Mouse (Mus musculus) heart, embryonic 16.5 days (tissue): ENCODE results near the gene G430095P16Rik. TPM values are rescaled to one million over a fixed set of nuclear protein-coding genes. Genes with fewer than 3 reads are reported as not detected.

Experiments used
- ATAC-seq: fragments of 200-750 bp; cut with Nextera tagmentation; replicated peaks from 2 replicates; pipeline ENCODE4 v1.8.0; 2017; ENCODE audit warnings: moderate number of reproducible peaks; ENCODE audit not compliant: insufficient read depth, low FRiP score; ENCODE audit errors: extremely low read depth
- H3K27ac ChIP-seq: fragments of 300-500 bp; sonication (generic); 2 replicates; pipeline ENCODE4 v1.5.1; 2014; ENCODE audit warnings: mild to moderate bottlenecking, low read length, control low read depth, moderate library complexity
- H3K27me3 ChIP-seq: fragments of 300-500 bp; sonication (generic); 2 replicates; pipeline ENCODE4 v1.6.1; 2014; ENCODE audit warnings: low read length, mixed read lengths; ENCODE audit not compliant: control insufficient read depth, insufficient read depth
- H3K36me3 ChIP-seq: fragments of 300-500 bp; sonication (generic); 2 replicates; pipeline ENCODE4 v1.6.1; 2014; ENCODE audit not compliant: control insufficient read depth, insufficient read depth
- H3K4me1 ChIP-seq: fragments of 300-500 bp; sonication (generic); 2 replicates; pipeline ENCODE4 v1.6.1; 2014; ENCODE audit warnings: low read length, mixed read lengths; ENCODE audit not compliant: control insufficient read depth, insufficient read depth
- H3K4me2 ChIP-seq: fragments of 300-500 bp; sonication (generic); 2 replicates; pipeline ENCODE4 v1.6.1; 2014; ENCODE audit warnings: low read depth, mild to moderate bottlenecking, control low read depth, low read length
- H3K4me3 ChIP-seq: fragments of 300-500 bp; sonication (generic); 2 replicates; pipeline ENCODE4 v1.5.1; 2014; ENCODE audit warnings: mild to moderate bottlenecking, control low read depth, low read length
- H3K9ac ChIP-seq: fragments of 300-500 bp; sonication (generic); 2 replicates; pipeline ENCODE4 v1.6.1; 2014; ENCODE audit warnings: low read length, control low read depth
- H3K9me3 ChIP-seq: fragments of 300-500 bp; sonication (generic); replicated peaks from 2 replicates; pipeline ENCODE4 v1.6.1; 2016; ENCODE audit warnings: low read length; ENCODE audit not compliant: control insufficient read depth
- WGBS: fragments of 180-500 bp; shearing (Covaris S2); extraction: QIAGEN DNeasy Blood & Tissue Kit; methylation state at CpG from one replicate; pipeline ENCODE4 v1.1.7; 2014; 5-methylcytosine and 5-hydroxymethylcytosine counted together
- polyA plus RNA-seq: library from polyadenylated mRNA; unstranded; fragments of >200 nt; fragmentation: Nextera tagmentation; extraction: Ambion mirVana; gene quantifications from 2 replicates; pipeline ENCODE4 v1.2.1, GENCODE M21; 2015

Gene G430095P16Rik
- polyA plus RNA-seq, 1 experiment from 2014 or later: 3.1 TPM

DNA sequence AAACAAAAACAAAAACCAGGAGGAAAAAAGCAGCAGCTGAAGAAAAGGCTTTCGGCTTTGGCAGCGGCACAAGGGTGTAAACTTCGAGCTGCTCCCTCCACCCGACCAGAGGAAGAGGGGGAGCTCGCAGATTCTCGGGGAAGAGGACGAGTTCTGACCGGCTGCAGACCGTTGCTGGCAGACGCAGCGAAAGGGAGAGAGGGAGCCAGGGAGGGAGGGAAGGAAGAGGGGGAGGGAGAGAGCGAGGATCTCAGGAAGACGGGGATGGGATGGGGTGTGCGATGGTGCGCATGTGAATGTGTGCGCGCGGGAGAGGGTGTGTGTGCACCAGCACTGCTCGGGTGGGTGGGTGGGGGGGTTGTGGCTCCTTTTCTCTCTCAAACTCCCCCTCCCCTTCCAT, 51.0 kb downstream of the G430095P16Rik start:
- ATAC-seq: peak; percentile 83
- Histone ChIP-seq H3K4me3 (peak overlapping the region; percentile 47), H3K4me1 (peaks cover 36% of the 10 kb centered on the region), H3K4me2 (peak overlapping the region; percentile 68), H3K9me3 (no peaks in the 10 kb centered on the region), H3K27me3 (peaks cover 45% of the 10 kb centered on the region), H3K36me3 (no peaks in the 10 kb centered on the region), H3K27ac (peak overlapping the region; percentile 53), H3K9ac (peak overlapping the region; percentile 40; the same call in 1 of the 2 replicates)
- 1% methylated on average over 11 of the region's 19 CpGs for WGBS

DNA sequence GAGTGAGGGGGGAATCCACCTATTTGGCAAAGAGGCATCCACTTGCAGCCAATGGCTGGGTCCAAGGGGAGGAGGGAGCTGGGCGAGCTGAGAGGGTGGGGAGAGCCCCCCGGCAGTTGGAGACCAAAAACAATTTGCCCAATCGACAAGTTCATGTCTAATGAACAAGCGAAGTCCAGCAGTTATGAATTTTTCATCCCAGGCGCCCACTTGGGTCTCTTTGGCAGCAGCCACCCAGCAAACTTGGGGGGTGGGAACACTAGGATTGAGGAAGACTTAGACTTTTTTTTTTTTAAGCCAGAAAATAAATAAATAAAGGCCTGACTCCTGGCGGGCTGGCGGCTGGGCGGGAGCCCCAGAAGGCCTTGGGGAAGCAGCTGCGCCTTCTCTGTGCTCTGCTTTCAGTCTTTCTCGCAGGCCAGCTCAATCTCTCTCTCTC, 51.7 kb downstream of the G430095P16Rik start:
- H3K27me3 ChIP-seq: peaks cover 47% of the 10 kb centered on the region
- no peaks in the 10 kb centered on the region for H3K36me3 ChIP-seq
- WGBS: 12% methylated on average over 10 of the region's 10 CpGs
- no peaks in the 10 kb centered on the region for H3K9me3 ChIP-seq
- H3K4me2 ChIP-seq: peak overlapping the region; percentile 68
- peaks cover 36% of the 10 kb centered on the region for H3K4me1 ChIP-seq
- peak overlapping the region; percentile 74 for H3K27ac ChIP-seq
- H3K4me3 ChIP-seq: peak overlapping the region; percentile 25
- peak; percentile 43; the same call in 1 of the 2 replicates for ATAC-seq
- peak overlapping the region; percentile 33; the same call in 1 of the 2 replicates for H3K9ac ChIP-seq

DNA sequence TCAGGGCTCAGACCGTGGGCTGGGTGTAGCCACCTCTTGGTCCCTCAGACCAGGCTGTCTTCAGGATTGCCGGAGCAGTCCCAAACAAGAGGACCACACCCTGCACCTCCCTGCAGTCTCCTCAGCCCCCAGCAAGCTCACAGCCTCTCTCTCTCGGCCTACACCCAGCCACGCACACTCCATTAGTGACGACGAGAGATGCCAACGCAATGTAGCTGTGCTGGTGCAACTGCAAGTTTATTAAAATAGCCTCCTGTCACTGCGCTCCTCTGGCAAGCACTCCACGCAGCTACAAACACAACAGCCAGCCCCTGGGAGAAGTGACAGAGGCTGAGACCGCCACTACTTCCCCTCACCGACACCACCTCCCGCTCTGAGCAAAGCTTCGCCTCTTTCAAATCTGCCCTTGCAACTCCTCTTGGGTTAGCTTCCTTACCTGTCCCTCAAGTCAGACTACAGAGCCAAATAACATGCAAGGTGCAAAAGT, 52.3 kb downstream of the G430095P16Rik start:
- H3K4me1 ChIP-seq: peaks cover 39% of the 10 kb centered on the region
- H3K4me2 ChIP-seq: peak overlapping the region; percentile 68
- no peaks in the 10 kb centered on the region for H3K36me3 ChIP-seq
- ATAC-seq: peak; percentile 20; the same call in 1 of the 2 replicates
- no peaks in the 10 kb centered on the region for H3K9me3 ChIP-seq
- H3K27ac ChIP-seq: peak overlapping the region; percentile 46
- peaks cover 50% of the 10 kb centered on the region for H3K27me3 ChIP-seq
- WGBS: 18% methylated on average over 13 of the region's 13 CpGs
- no peak overlapping the region for H3K4me3 ChIP-seq
- H3K9ac ChIP-seq: peak overlapping the region; percentile 44; the same call in 1 of the 2 replicates

- Histone ChIP-seq H3K4me1 (peaks cover 37% of the 10 kb centered on the region), H3K36me3 (no peaks in the 10 kb centered on the region), H3K9ac (peak overlapping the region; percentile 44; the same call in 1 of the 2 replicates), H3K9me3 (no peaks in the 10 kb centered on the region), H3K27ac (peak overlapping the region; percentile 46), H3K27me3 (peaks cover 54% of the 10 kb centered on the region), H3K4me2 (peak overlapping the region; percentile 68), H3K4me3 (no peak overlapping the region)
- WGBS: 24% methylated on average over 7 of the region's 7 CpGs
- no peak for ATAC-seq
Measured at GRCm38 (mm10) chr8:84775621-84776113, 52.9 kb downstream of the G430095P16Rik start.

Other genes with a start within 250 kb of the G430095P16Rik start
- gene Ier2, start 60.2 kb upstream of the G430095P16Rik start, polyA plus RNA-seq: 43.0 and 43.3 TPM in 2 replicates
- gene Trmt1, start 36.7 kb upstream of the G430095P16Rik start, polyA plus RNA-seq: 43.2 and 46.7 TPM in 2 replicates
- gene Nacc1, start 35.1 kb upstream of the G430095P16Rik start, polyA plus RNA-seq: 11.7 and 14.4 TPM in 2 replicates
- gene Lyl1, start 21.6 kb upstream of the G430095P16Rik start, polyA plus RNA-seq: 10.2 and 12.0 TPM in 2 replicates
- 12.7 and 15.9 TPM in 2 replicates for gene Nfix, start 77.3 kb downstream of the G430095P16Rik start, polyA plus RNA-seq
- gene Dand5, start 99.8 kb downstream of the G430095P16Rik start, polyA plus RNA-seq: 6.6 and 6.8 TPM in 2 replicates
- gene Gadd45gip1, start 108.5 kb downstream of the G430095P16Rik start, polyA plus RNA-seq: 47.7 and 48.3 TPM in 2 replicates
- 128 and 131 TPM in 2 replicates for gene Rad23a, start 117.7 kb downstream of the G430095P16Rik start, polyA plus RNA-seq
- 630 and 641 TPM in 2 replicates for gene Calr, start 123.9 kb downstream of the G430095P16Rik start, polyA plus RNA-seq
- gene Farsa, start 134.0 kb downstream of the G430095P16Rik start, polyA plus RNA-seq: 63.2 and 64.4 TPM in 2 replicates
- 26.2 and 35.4 TPM in 2 replicates for gene Syce2, start 149.1 kb downstream of the G430095P16Rik start, polyA plus RNA-seq
- 43.1 and 46.0 TPM in 2 replicates for gene Gcdh, start 170.9 kb downstream of the G430095P16Rik start, polyA plus RNA-seq
- 1.3 and 1.4 TPM in 2 replicates for gene Klf1, start 178.9 kb downstream of the G430095P16Rik start, polyA plus RNA-seq
- 5.2 and 6.3 TPM in 2 replicates for gene Dnase2a, start 185.6 kb downstream of the G430095P16Rik start, polyA plus RNA-seq
- 0.09 and 0.14 TPM in 2 replicates for gene Mast1, start 214.4 kb downstream of the G430095P16Rik start, polyA plus RNA-seq
- 0.24 and 0.38 TPM in 2 replicates for gene Rtbdn, start 224.0 kb downstream of the G430095P16Rik start, polyA plus RNA-seq
- not detected in 2 replicates for gene Gm49661, start 246.4 kb downstream of the G430095P16Rik start, polyA plus RNA-seq
- gene Prdx2, start 246.6 kb downstream of the G430095P16Rik start, polyA plus RNA-seq: 591 and 662 TPM in 2 replicates
- 80.2 and 82.7 TPM in 2 replicates for gene Rnaseh2a, start 246.8 kb downstream of the G430095P16Rik start, polyA plus RNA-seq